Mouse (Mus musculus): ENCODE data around the gene Ubac2.

DNA sequence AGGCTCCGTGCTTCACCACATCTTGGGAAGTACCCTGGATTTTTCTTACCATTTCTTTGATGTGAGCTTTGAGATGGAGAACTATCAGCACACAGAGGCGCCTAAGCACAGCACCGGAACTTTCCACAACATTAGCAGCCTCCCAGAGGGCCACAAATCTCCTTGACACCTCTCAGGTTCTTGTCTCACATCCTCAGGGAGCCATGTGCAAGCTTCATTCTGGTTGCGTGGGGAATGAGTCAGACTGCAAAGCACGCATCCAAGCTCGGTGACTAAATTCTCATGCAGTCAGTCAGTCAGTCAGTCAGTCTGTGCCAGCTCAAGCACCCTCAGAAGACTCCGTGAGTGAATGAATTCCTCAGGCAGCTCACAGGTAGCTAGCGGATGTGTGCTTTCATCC, 25.9 kb upstream of the Ubac2 start:
- TF ChIP-seq CTCF (IDR thresholded peaks at IDR 0.05; ENCODE audit: low read depth) (no peak), EP300 (IDR thresholded peaks at IDR 0.05; ENCODE audit: low read depth) (no peak)
